ENCODE assay signal across 16 mouse cellular contexts in the genomic region with DNA sequence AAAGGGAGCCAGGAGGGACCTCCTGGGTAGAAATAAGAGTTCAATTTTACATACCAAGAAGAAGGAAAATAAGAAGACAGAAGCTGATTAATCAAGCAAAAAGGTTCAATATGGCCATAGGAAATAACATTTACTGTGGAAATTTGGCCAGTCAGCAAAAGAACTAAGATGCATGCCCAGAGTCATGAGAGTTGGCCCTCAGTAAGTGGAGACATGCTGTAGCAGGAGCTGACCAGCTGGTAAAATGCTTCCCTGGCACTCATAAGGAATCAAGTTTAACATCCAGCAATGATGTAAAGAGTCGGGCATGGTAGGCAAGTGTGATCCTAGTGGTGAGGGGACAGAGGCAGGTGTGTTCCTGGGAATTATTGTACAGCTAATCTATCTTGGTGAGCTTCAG.
"Had no signal": no experiment of that assay in that cellular context is flagged by ENCODE, and none has a peak within 500 bp of the region (broad histone marks: within the 10 kb centered on the region; RNA-seq: fewer than 3 reads in every experiment).

No protein-coding gene starts in this region.

- H3K27ac ChIP-seq: lung, embryonic 15.5 days; macrophage; midbrain, embryonic 13.5 days; midbrain, embryonic 15.5 days; neural tube, embryonic 12.5 days; stomach, embryonic 15.5 days; stomach, postnatal 0 days had no signal

- H3K36me3 ChIP-seq: lung, embryonic 15.5 days; midbrain, embryonic 13.5 days; midbrain, embryonic 15.5 days; neural tube, embryonic 12.5 days; stomach, embryonic 15.5 days had no signal

- H3K4me1 ChIP-seq: lung, embryonic 15.5 days; megakaryocyte, embryonic 14.5 days; midbrain, embryonic 13.5 days; midbrain, embryonic 15.5 days; neural tube, embryonic 12.5 days; stomach, embryonic 15.5 days had no signal

- H3K9me3 ChIP-seq: lung, embryonic 15.5 days; megakaryocyte, embryonic 14.5 days; midbrain, embryonic 13.5 days; midbrain, embryonic 15.5 days; neural tube, embryonic 12.5 days; stomach, embryonic 15.5 days had no signal

- DNase-seq: lung, adult 2 months; lung, postnatal 14 days; lung, postnatal 36 days; right cerebral cortex, postnatal 14 days; thymus, adult 2 months; thymus, postnatal 25 days; thymus, postnatal 4 days had no signal

- H3K4me3 ChIP-seq: lung, embryonic 15.5 days; megakaryocyte, embryonic 14.5 days; midbrain, embryonic 13.5 days; midbrain, embryonic 15.5 days; neural tube, embryonic 12.5 days; stomach, embryonic 15.5 days had no signal

- H3K27me3 ChIP-seq: lung, embryonic 15.5 days; megakaryocyte, embryonic 14.5 days; midbrain, embryonic 13.5 days; midbrain, embryonic 15.5 days; neural tube, embryonic 12.5 days; stomach, embryonic 15.5 days had no signal

- ATAC-seq: lung, postnatal 0 days; midbrain, embryonic 13.5 days; midbrain, embryonic 15.5 days had no signal
